Mouse (Mus musculus) heart, adult 2 months (tissue): ENCODE measurements around the gene Sh3kbp1.

Experiments
- CTCF ChIP-seq: fragments of 200-600 bp; IDR thresholded peaks from 2 replicates; pipeline ENCODE4 v1.8.1; 2022; ENCODE audit warnings: antibody characterized with exemption, mild to moderate bottlenecking, moderate library complexity
- EP300 ChIP-seq: fragments of 200-500 bp; IDR thresholded peaks from 2 replicates; pipeline ENCODE4 v1.6.1; 2011; ENCODE audit warnings: low read depth, low read length, control low read depth; ENCODE audit not compliant: insufficient read depth
- POLR2A ChIP-seq: fragments of 200-500 bp; IDR thresholded peaks from 2 replicates; pipeline ENCODE4 v1.6.1; 2011; ENCODE audit warnings: mild to moderate bottlenecking, low read depth, low read length, control low read depth; ENCODE audit not compliant: insufficient read depth

- TF ChIP-seq CTCF, result no peak
- no peak for TF ChIP-seq POLR2A
- TF ChIP-seq EP300, result no peak
These were observed 282.6 kb downstream of the Sh3kbp1 start for GRCm38 (mm10) chrX:159909446-159910277.
